Mouse (Mus musculus) left cerebral cortex, postnatal 10 days (tissue): ENCODE data around the gene Acot13. TPM values are rescaled to one million over a fixed set of nuclear protein-coding genes. Genes with fewer than 3 reads are reported as not detected.
"Not testable (repeated sequence)": the region's sequence is repeated elsewhere in the genome, so short reads cannot be mapped to it uniquely, and the experiment has no call there.

ENCODE experiments used
- DNase-seq, 2 experiments: peaks; one replicate each; pipeline ENCODE4 v3.0.0; 2021 to 2022; ENCODE audit warnings: low spot score in 2 of 2, mixed read lengths in 1 of 2; ENCODE audit errors: extremely low spot score in 1 of 2
- intact Hi-C: fragments of 180-260 bp; cut with DNase I; formaldehyde crosslinking; loops from one replicate; pipeline ENCODE4 v1.15.1; 2025
- total RNA-seq, 2 experiments: library from RNA; stranded (reverse); gene quantifications; 2 replicates each; pipeline ENCODE4 v1.2.3; 2021

Acot13 gene
- total RNA-seq, 2 experiments from 2014 or later, result 42.0 to 49.5 TPM

DNA sequence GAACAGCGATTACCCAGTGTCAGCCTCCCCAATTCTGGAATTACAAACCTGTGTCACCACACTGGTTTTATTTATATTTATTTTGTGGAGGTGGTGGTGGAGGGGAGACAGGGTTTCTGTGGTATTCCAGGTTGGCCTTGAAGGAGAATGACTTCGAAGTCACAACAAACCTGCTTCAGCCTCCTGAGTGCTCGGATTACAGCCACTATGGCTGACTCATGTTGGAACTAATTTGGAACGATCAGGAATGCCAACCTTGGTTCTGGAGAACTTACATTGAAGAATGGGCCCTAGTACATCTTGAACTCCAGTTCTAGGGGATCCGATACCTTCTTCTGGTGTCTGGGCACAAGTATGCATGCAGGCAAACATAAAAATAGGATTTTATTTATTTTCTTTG lies 32.0 kb downstream of the Acot13 start:
- intact Hi-C loops, result no loop called here

DNA sequence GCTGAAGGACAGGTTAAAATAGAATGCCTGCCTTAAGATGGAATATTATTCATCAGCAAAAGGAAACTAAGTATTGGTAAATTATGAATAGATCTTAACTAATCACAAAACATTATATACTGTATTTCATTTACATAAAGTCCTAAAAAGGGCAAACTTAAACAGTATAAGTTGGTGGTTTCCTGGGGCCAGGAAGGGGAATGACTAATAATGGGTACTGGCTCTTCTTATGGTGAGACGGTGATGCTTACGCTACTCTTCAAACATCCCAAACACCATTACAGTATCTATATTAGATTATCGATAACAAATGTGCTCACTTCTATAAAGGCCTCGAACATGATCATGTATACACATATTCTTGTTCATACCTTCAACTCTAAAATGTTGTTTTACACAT lies 32.7 kb downstream of the Acot13 start:
- no peak for DNase-seq
- intact Hi-C loops, result no loop called here

More for the DNA sequence above, 32.0 kb downstream of the Acot13 start:
- no peak for DNase-seq

DNA sequence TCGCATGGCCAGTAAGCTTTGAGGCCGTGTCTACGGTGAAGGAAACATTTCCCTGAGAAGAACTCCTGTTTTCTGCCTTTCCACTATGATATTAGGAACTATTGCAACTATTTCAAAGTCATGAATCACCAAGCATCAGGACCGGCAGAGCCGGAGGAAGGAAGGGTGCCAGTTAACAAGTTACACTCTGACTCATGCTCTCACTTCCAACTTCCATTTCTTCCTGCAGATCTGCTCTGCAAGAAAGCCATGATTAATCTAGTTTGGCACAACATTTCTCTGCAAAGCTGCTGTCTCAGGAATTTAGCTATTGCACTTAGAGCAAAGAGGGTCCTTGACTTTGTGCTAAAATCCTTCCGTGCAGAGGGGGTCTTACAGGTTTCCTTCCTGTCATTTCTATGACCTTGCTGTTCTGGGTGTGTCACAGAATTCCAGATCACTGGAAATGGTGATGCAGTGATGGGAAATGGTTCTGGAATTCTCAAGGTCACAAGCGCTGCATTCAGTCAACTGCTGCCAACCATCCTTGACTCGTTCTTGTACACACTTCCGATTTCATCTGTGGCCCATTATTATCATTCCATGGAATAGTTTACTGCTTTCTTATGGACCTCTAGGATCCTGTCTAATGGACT lies 38.8 kb downstream of the Acot13 start:
- no peak for DNase-seq
- intact Hi-C loops, result no loop called here

DNA sequence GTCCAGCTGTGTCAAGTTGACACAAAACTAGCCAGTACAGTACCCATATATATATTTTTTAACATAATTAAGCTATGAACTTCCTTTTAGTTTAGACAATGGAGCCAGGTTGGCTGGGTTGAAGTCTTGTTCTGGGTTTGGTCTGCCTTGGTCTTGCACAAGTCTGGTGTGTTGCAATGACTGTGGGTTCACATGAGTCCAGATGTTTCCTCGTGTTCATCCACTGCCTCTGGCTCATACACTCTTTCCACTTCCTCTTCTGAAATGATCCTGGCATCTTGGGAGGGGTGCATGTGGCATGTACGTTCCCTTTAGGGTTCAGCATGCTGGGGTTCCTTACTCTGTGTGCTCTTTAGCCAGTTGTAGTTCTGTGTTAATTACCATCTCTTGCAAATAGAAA lies 40.0 kb downstream of the Acot13 start:
- DNase-seq, result no peak
- intact Hi-C loops, result no loop called here

DNA sequence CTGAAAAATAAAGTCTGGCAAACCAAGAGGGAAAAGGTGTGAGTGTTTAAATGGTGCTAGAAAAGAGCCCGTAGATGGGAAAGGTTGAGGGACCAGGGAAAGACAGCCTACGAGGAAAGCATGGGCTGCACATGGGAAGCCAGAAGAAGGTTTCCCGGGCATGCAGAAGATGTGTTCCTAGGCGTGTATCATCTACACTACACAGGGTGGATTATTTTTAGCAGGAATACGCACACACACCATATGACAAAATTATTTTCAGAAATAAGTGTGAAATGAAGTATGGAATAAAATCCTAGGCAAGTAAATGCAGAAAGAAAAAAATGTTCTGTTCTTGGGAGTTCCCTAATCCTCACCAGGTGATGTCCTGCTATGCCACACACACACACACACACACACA lies 43.9 kb downstream of the Acot13 start:
- DNase-seq, result no peak

DNA sequence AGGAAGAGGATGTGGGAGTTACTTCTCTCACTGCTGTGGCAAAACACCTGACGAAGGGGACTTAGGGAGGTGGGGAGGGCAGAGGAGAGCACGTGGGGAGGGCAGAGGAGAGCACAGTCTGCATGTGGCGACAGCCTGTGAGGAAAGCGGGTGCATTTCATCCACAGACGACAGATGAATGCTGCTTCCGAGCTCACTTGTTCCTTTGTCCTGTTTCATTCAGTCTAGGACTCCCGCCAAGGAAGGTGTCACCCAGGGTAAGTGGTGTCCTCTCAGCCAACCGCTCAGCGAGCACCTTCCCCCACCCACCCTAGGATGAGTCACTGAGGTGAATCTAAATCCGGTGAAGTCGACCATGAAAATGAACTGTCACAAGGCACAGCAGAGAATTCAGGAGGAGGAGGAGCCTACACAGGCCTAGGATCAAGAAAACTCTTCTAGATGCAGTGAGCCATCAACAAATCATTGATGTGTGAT lies 45.3 kb downstream of the Acot13 start:
- DNase-seq, result no peak
- intact Hi-C loops, result no loop called here

More for the DNA sequence above, 43.9 kb downstream of the Acot13 start:
- intact Hi-C loops, result no loop called here

DNA sequence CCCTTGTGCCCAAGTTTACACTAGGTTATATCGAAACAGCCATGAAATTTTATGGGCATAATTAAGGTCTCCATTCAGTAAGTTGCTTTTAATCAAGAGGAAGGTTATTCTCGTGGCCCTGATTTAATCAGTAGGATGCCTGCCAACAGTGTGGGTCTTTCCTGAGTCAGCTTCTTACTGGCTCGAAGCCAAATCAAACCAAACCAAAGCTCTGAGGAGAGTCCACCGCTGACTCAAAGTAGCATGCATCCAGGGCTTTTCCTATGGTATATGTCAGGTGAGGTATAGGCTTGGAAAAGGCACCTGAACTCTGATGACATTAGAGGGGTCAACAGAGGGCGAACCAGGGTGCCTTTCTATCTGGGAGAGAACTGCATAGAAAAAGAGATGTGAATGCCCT lies 49.4 kb downstream of the Acot13 start:
- DNase-seq, result peak in 1 of 2 experiments; percentile 24
- intact Hi-C loops, result no loop called here

DNA sequence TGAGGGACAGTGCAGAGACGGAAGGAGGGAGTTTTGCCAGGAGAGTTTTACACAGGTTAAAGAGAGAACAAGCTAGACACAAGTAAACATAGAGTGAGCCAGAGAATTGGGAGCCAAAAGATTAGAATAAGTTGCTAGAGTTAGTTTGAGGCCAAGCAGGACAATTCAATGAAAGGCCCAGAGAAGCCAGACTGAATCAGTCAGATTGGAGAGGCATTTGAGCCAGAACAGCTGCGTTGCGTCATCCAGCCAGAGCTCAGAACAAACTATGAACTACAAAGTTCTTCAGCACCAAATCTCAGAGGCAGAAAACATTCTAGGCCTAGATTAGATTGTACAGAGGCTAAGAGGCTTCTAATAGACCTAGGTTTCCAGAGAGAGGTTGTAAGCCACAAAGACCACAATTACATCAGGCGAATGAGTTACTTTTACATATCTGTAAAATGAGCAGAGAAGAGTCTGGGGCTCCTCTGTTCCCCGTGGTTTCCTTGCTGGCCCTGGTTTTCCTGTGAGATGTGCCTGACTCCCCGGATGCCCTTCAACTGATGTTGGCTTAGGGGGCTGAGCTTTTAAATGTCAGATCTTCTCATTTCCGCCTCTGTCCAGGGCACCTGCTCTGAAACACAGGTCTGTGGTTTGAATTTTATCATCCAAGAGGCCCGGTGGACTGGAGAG lies 52.5 kb downstream of the Acot13 start:
- intact Hi-C loops, result loop anchor here (5.0 kb wide), 1 partner anchor 297 kb away; no protein-coding TSS in a partner anchor
- DNase-seq, result no peak

DNA sequence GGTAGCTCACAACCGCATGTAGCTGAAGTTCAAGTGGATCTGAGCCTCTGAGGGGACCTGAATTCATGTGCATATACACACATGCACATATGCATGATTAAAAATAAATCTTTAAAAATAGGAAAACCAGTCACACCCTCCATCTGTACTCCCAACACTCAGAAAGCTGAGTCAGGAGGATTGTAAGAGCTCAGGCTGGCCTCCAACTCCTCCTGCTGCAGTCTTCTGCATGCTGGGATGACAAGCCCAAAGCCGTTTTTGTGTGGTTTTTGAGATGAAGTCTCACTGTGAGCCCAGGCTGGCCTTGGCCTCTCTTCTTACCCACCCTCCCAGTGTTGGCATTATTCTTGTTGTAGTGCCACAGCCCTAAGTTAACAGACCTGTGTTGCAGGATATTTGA lies 53.3 kb downstream of the Acot13 start:
- intact Hi-C loops, result loop anchor here (5.0 kb wide), 1 partner anchor 296 kb away; no protein-coding TSS in a partner anchor
- no peak for DNase-seq

DNA sequence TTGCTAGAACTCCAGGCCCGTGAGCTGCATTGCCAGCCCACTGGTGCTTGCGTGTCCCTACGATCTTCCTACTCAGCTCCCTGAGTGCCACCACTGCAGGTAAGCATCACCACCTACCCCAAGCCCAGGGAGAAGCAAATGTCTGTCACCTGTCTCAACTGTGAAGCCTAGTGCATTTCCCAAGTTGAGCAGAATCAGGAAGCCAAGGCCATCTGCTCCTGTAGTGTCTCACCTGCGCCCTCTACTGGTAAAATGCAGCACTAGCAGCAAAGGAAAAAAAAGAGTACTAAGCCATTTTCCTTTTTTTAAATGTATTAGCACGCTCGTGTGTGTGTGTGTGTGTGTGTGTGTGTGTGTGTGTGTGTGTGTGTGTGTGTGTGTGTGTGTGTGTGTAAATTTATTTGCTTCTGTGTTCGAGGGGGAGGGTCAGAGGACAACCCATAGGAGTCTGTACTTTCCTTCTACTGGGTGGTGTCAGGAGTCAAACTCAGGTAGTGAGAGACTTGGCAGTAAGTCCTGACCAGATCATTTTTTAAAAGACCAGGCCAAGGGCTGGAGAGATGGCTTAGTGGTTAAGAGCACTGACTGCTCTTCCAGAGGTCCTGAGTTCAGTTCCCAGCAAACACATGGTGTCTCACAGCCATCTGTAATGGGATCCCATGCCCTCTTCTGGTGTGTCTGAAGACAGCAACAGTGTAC lies 55.0 kb downstream of the Acot13 start:
- intact Hi-C loops, result loop anchor here (5.0 kb wide), 1 partner anchor 294 kb away; no protein-coding TSS in a partner anchor

DNA sequence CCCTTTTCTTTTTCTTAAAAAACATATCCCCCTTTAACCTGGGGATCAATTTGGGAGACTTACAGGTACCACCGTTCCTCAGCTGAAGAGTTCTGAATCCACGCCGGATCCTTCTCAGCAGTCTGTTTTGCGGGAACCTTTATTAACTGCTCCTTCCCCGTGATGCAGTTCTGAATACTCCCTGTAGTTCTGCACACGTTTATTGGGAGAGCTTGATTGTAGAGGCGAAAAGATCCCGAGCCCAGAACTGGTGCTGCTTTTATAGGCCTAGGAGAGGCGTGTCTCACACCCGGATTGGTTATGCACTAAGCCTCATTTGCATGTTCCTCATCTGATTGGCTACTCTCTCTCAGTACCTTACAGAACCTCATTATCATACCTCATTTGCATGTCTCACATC lies 59.9 kb downstream of the Acot13 start:
- intact Hi-C loops, result not testable (repeated sequence)

More for the DNA sequence above, 55.0 kb downstream of the Acot13 start:
- peak; percentile 42 to 52 for DNase-seq

More for the DNA sequence above, 59.9 kb downstream of the Acot13 start:
- DNase-seq, result not testable (repeated sequence)

Other genes with a start within 250 kb of the Acot13 start
- 10 to 100 TPM; 69.2 to 71.9 TPM for gene Ripor2, start 249.4 kb downstream of the Acot13 start, total RNA-seq
- gene Armh2, start 90.3 kb downstream of the Acot13 start, total RNA-seq, result not detected
- gene Gmnn, start 69.6 kb downstream of the Acot13 start, total RNA-seq, result 1 to 10 TPM; 3.8 to 4.0 TPM
- gene BC005537, start 29.9 kb downstream of the Acot13 start, total RNA-seq, result 100 to 1,000 TPM; 224 TPM
- 10 to 100 TPM; 21.5 to 22.4 TPM for gene Tdp2, start 139 bp upstream of the Acot13 start, total RNA-seq
- gene D130043K22Rik, start 13.6 kb upstream of the Acot13 start, total RNA-seq, result 10 to 100 TPM; 30.4 to 33.3 TPM
- 10 to 100 TPM; 67.4 to 67.6 TPM for gene Aldh5a1, start 106.1 kb upstream of the Acot13 start, total RNA-seq
- gene Gpld1, start 111.6 kb upstream of the Acot13 start, total RNA-seq, result 10 to 100 TPM in 1 of 2 experiments, 1 to 10 TPM in 1; 7.8 to 11.8 TPM
- 10 to 100 TPM; 45.9 to 46.9 TPM for gene Mrs2, start 188.8 kb upstream of the Acot13 start, total RNA-seq
- gene Dcdc2a, start 224.5 kb upstream of the Acot13 start, total RNA-seq, result 1 to 10 TPM; 6.7 to 9.4 TPM